Mouse (Mus musculus) left cerebral cortex, postnatal 36 days (tissue): Measurements from ENCODE around the gene Smlr1. TPM values are rescaled to one million over a fixed set of nuclear protein-coding genes. Genes with fewer than 3 reads are reported as not detected.
A peak's percentile ranks its signal among the peaks of the same experiment; 100 is the strongest.

Experiments
- DNase-seq, 2 experiments: peaks; one replicate each; pipeline ENCODE4 v3.0.0; 2021 to 2022; ENCODE audit warnings: low spot score in 2 of 2, mixed read lengths in 1 of 2
- intact Hi-C: fragments of 180-260 bp; cut with DNase I; formaldehyde crosslinking; loops from one replicate; pipeline ENCODE4 v1.15.1; 2025
- total RNA-seq, 2 experiments: library from RNA; stranded (reverse); gene quantifications; 2 replicates each; pipeline ENCODE4 v1.2.3; 2021

Gene Smlr1
- not detected for total RNA-seq

DNA sequence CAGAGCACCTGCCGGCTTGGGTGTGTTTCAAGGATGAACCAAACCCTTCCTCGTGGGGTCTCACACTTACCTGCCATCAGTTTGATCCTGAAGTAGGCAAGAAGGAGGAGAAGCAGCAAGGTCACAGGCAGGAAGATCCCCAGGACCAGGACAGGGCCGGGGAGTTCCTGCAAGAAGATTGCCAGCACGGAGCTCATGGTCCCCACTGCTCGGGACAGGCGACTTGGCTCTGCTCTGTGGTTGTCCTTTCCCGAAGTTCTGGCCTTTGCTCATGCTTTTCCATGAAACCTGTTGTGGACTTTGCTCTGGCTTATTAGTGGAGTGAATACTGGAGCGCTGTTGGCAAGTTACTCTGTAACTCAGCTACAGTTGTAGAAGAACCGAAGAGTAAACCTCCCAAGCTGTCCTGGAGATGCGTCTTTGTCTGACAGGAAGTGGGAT, at the start of gene Smlr1:
Smlr1 (minus strand) TSS at position 377 of the 441 bp plus-strand sequence.
- no peak for DNase-seq
- intact Hi-C loops, result loop anchor here (5.0 kb wide), 1 partner anchor 601 kb away; no protein-coding TSS in a partner anchor

DNA sequence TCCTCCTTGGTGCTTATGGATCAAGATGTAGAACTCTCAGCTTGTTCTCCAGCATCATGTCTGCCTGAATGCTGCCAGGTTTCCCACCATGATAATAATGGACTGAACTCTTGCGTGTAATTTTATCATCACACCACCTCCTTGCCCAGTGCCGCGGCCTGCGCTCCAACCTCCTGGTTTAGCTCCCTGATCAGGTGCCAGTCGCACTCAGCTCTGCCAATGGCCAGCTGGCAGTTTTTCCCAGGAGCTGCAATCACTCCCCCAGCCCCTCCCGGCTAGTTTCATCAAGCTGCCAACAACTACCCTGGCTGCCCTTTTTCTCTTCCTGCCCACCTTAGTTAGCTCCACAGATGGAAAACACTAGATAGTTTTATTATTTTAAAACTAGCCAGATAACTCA, 48.8 kb upstream of the Smlr1 start:
- intact Hi-C loops, result no loop called here
- DNase-seq, result no peak

DNA sequence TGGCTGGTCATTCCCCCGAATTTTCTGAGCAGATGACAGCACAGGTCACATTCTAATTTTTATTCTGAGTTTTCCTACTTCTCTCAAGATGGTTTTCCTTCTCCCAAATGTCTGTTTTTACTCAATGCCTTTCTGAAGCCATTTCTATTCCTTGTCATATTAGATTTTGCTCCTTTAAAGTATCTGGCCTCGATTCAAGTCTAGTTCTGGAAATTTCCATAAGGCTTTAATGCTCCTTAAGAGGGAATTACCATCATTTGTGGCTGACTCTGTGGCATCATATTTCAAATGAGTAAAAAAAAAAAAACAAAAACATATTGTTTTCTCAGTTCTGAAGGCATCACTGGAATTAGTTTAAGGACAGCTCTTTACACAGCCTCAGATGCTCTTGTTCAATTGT, 44.0 kb upstream of the Smlr1 start:
- intact Hi-C loops, result no loop called here
- no peak for DNase-seq

DNA sequence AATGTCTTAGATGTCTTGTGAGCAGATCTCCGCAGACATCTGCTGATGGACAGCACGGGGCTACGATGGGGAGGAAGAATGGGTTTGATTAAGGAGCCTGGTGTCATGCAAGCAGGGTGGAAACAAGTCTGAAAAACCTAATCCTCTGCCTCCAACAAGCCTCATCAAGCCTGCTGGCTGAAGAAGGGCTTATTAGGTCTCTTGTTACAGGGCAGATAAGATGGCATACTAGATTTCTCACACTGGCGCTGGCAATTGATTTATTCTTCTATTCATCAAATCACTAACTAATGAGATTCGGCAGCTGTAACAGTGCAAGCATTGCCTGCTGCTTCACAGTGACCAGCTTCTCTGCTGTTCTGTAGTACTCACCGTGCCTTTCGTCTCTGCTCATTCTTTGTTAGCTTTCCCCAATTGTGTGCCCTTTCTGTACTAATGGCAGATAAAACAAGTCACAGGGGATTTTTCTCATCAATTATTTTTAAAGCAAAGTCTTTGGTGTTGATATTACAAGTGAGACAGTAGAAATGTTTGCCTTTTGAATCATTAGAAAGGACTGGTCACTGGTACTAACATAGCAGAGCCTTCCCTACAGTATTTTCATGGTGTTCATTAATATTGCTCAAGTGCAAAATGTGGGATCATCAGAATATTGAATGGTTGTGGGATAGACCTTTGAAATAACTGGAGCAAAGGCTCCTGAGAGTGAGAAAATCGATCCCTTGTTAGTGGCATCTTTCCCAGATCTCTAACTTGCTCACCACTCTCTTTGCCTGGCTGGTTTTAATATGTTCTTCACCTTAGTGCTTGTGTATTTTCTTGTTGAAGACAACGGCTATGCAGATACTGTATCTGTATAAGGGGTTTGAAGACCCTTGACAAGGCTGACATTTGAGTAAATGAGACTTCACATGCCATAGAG, 35.5 kb upstream of the Smlr1 start:
- intact Hi-C loops, result no loop called here
- DNase-seq, result no peak

DNA sequence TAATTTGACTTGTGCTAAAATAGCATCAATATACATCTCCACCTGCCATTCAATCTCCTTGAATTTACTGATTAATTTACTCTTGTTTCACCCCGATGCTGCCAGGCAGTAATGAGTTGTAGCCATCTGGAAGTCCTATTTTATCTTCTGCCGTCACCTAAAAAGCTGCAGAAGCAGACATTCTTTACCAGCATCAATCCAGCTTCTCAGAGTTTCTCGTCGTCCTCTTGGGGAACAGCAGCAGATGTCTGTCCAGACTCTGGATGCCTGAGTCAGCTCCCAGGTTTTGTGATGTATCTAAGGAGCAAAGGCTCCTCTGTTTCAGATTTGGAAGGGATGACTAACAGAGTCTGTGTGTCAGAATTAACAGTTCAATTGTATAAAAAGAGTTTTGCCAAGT, 16.9 kb upstream of the Smlr1 start:
- DNase-seq, result peak in 1 of 2 experiments; percentile 11
- intact Hi-C loops, result no loop called here

DNA sequence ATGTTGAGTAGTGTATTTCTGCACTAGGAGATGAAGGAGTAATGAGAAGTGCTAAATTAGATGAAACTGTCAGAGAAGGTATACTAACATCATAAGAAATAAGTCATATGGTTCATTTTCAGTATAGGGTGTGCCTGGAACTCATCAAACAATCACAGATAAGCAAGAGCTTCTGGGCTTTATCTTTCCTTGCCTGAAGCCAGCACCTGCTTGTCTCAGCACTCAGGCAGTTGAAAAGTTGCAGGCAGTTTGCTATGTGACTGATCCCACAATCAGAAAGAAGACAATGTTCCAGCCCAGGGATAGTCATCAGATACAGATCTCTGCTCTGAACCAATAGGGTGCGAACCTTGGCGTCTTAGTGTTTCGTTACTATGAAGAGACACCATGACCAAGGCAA, 5.0 kb upstream of the Smlr1 start:
- intact Hi-C loops, result no loop called here
- no peak for DNase-seq

DNA sequence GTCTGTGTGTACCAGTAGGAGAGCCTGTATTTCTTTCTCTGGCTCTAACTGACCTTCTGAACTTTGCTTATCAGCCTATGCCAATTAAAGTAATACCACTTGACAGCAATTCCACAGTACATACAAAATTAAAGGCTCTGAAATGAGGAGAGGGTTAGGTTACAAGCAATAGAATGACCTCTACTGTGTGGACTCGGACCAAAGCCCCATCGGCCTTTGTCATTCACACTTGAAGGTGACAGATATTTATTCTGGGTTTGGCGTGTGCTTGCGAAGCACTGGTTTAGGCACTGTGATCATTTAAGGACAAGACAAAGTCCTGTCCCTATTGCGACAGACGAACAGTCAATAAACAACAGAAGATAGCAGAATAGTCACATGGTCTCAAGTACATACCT, 3.7 kb upstream of the Smlr1 start:
- no peak for DNase-seq
- intact Hi-C loops, result loop anchor here (5.0 kb wide), 1 partner anchor 598 kb away; no protein-coding TSS in a partner anchor

DNA sequence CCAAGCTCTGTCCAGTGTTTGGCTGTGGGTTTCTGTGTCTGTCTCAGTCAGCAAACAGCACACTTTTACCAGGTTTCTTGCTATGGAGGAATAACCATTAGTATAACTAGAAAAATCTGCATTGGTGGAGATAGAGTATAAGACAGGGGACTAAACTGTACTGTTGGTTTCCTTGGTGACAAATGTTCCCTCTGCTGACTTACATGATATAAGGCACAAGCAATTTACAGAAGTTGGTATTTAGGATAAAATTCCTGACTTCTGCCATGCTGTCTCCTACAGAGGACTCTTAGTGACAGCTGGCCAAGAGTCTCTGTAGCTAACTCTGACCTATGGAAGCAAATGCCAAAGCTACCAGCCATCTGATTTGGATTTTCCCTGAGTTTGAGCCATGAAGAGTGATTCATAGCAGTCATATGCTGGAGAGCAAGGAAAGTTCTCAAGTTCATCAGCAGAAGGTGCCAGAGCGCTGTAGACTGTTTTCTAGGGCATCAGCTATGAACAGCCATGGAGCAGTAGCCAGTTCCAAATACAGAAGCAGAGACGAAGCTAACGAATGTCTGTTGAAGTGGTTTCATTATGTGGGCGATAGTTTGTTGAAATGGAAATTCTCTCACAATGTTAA, 3.2 kb upstream of the Smlr1 start:
- intact Hi-C loops, result loop anchor here (5.0 kb wide), 1 partner anchor 598 kb away; no protein-coding TSS in a partner anchor
- DNase-seq, result peak; percentile 53 to 56

DNA sequence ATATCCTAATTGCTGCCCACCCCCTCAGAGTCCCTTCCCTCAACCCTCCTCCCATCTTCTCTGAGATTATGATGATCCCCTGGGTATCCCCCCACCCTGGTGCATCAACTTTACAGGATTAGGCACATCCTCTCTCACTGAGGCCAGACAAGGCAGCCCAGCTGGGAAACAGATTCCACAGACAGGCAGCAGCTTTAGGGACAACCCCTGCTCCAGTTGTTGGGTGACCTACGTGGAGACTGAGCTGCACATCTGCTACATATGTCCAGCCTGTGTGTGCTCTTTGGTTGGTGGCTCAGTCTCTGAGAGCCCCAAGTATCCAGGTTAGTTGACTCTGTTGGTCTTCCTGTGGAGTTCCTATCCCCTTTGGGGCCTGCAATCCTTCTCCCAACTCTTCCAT, 2.7 kb upstream of the Smlr1 start:
- intact Hi-C loops, result loop anchor here (5.0 kb wide), 1 partner anchor 599 kb away; no protein-coding TSS in a partner anchor
- DNase-seq, result no peak

DNA sequence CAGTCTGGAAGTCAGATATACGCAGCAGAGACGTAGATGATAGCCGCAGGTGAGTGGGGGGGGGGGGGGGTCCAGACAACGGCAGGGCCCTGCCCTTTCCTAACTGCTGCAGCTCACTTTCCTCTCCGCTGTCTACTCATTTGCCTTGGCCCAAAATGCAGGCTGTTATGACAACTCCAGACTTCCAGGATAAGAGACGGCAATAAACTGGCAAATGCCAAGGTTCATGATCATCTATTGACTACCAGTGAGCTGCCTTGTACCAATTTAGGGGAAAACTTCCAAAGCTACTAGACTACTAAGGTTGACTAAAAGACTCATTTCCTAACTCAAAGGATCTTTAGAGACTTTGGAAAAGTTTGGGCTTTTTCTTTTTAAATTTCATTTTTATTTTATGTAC, 554 bp upstream of the Smlr1 start:
- DNase-seq, result no peak
- intact Hi-C loops, result loop anchor here (5.0 kb wide), 1 partner anchor 601 kb away; no protein-coding TSS in a partner anchor

DNA sequence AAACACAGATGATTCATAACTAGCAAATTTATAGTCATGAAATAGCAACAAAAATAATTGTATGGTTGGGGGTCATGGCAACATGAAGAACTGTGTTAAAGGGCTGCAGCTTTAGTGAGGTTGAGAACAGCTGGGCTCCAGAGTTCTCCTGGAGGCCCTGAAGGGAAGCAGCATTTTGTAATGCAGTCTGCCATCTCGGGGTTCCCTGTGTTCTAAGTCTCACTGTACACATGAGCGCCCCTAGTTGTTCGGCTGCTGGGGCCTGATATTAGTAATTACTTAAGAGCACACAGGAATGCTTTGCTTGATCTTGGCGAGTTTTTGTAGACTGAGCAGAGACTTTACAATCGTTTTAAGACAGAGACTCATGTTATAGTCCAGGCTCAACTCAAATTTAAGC, 1.6 kb downstream of the Smlr1 start:
- intact Hi-C loops, result no loop called here
- DNase-seq, result no peak

DNA sequence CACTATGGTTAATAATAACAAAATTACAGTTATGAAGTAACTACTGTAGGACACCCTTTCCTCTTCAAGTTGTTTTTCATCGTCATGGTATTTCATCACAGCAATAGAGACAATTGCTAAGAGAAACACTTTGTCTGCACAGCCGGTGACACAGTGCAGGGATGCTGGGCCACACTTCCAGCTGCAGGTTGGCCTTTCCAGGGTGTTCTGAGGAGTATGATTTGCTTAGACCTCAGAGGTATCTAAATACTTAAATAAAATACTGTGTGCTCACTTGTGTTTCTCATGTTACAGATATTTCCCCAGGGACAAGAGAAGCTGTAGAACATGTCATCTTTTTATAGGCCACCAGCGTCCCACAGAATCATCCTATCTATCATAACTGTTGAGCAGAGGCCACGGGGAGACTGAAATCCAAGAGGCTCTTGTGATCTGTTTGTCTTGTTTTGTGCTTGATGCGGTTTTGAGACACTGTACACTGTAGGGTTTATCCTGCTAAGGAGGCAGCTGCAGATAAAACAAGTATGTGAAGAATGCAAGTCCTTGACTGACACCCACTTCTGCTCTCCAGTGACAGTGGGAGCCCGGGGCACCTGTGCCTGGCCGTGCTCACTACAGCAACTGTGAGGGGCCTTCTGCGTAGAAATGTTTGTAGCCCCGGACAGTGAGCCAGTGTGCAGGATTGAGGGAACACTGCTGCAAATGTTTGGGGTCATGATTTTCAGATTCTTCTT, 2.4 kb downstream of the Smlr1 start:
- DNase-seq, result no peak
- intact Hi-C loops, result no loop called here

DNA sequence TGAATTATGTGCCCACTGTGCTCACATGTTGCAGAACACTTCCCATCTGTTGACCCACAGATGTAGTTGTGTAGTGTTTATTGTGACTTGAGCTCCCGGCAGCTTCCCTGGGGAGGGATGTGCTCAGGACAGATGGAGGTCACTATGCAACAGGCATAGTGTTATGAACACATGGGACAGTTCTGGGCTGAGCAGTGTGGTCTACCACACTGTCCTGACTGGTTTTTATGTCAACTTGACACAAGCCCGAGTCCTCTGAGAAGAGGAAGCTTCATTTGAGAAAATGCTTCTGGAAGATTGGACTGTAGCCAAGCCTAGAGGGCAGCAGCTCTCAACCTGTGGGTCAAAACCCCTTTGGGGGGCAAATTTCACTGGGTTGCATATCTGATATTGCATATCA, 3.0 kb downstream of the Smlr1 start:
- DNase-seq, result no peak
- intact Hi-C loops, result no loop called here

DNA sequence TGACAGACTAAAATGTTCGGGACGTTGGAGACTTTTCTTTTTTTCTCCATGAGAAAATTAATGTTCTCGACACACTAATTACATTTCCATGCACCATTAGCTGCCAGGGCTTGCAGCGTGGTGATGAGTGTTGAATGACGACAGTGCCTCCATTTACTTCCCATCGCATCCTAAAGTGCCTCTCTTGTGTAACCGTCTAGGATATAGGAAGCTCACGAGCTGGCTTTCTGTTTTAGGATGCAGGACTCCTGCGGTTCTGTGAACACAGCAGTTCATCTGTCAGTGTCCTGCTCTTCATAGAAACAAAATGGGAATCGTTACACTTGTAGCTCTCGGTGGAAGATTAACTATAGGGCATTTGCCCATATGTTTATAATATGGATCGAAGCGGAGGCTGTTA, 4.7 kb downstream of the Smlr1 start:
- intact Hi-C loops, result no loop called here
- DNase-seq, result no peak

DNA sequence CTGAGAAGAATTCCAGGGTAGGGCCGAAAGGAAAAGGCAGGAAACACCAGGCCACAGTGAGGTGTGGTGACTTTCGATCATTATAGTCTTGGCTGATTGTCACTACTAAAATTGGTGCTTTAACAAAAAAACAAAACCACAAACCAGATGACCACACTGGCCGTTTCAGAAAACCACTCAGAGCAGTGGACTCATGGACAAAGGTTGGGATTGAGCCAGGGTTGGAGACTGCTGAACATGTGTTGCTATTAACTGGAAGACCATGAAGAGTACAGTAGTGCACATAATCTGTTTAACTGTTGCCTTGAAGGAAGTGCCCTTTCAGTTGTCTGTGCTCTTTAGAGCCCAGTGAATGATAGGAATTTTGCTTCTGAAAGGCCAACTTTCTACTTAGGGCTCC, 8.9 kb downstream of the Smlr1 start:
- intact Hi-C loops, result no loop called here
- no peak for DNase-seq

DNA sequence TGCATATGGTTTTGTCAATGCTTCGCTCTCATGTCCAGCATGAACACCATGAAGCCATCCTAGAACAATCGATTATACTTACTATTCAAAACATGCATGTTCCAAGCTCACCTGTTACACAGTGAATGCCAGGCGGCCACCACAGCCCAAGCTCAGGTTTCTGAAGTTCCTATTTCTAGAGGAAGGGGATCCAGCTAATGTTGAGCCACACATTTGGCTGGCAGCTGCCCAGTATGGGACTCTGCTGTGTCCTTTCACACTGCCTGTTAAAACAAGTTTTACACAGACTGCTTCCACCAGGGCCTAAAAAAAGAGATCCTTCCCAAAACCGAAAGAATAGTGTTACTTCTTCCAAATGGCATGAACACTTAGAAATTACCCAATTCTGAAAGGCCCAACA, 9.4 kb downstream of the Smlr1 start:
- intact Hi-C loops, result no loop called here
- no peak for DNase-seq

DNA sequence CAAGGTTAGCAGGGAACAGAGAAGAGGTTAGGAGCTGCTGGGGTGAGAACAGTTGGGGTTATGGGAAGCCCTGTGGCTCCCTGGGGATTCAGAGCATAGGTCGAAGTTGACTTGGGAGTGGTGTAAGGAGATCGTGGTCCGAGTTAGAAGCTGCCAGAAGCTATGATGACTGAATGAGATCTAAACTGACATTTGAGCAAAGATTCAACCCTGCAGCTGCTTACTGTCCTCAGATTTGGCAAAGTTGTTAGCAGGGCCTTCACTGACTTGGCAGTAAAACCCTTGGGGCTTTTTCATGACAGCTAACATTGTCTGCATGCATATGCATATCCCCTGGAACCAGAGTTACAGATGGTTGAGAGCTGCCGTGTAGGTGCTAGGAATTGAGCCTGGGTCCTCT, 9.9 kb downstream of the Smlr1 start:
- no peak for DNase-seq
- intact Hi-C loops, result no loop called here

DNA sequence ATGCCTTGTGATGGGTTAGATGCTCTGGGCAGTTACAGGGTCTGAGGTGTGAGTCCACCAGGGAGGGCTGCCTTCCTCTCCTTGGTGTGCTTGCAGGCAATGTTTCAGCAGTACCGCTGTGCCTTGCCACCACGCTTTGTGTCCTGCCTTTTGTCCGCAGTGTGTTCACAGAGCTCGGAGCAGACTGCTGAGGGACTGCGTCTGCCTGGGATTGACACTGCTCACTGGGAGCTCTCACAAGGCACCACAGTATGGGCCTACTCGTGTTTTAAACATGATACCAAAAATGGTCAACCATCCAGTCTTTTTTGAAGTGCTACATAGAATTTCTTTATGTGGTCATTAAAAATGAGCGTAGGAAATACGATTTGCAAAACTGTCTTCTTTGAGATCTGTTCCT, 12.3 kb downstream of the Smlr1 start:
- intact Hi-C loops, result no loop called here
- no peak for DNase-seq

DNA sequence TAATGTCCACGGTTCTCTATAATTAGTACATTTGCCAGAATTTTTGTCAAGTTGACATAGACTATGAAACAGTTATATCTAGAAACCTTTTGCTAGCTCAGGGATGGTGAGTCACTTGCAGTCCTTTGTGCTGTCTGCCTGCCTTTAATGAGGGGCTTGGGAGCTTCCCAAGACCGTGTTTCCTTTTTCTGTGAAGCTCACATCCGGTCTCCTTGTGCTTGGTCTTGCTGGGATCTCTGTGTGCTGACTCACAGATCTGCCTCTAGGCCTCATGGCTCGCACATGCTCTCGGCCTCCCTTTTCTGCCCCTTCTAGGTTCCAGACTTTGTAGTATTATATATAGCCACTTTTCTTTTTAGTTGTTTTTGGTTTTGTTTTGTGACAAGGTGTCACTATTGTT, 15.6 kb downstream of the Smlr1 start:
- no peak for DNase-seq
- intact Hi-C loops, result no loop called here

DNA sequence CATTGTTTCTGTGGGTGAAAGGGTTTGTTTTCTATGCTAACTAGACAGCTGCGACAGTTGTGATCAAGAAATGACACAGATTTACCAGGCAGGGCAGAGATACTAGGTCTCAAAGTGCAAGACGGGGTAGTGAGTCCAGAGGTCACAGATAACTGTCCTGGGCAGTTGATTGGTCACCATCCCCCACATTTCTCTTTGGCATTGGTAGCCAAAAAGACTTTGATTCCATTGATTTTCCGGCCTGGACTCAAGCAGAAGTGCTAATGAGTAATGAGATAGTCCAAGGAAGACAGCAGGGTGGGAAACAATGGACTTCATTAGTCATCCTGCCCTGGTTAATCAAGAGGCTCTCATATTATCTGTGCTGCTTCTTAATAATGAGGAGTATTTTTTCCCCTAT, 16.1 kb downstream of the Smlr1 start:
- intact Hi-C loops, result no loop called here
- no peak for DNase-seq
